Mouse (Mus musculus) kidney, adult 18-20 months (tissue): ENCODE data around the gene Ap1m2.
A peak's percentile ranks its signal among the peaks of the same experiment; 100 is the strongest.

Experiments used
- DNase-seq: peaks from one replicate; pipeline ENCODE4 v3.0.0; 2021

Ap1m2 gene

GRCm38 (mm10) chr9:21312134-21312533 lies at the start of gene Ap1m2:
Ap1m2 (minus strand) TSS chr9:21312337.
- peak; percentile 68 for DNase-seq

- peak; percentile 65 for DNase-seq
Observed at GRCm38 (mm10) chr9:21356981-21357718, 45.0 kb upstream of the Ap1m2 start.

- no peak for DNase-seq
Observed at GRCm38 (mm10) chr9:21354796-21355195, 42.7 kb upstream of the Ap1m2 start.

- DNase-seq, result no peak
Observed at GRCm38 (mm10) chr9:21353373-21353686, 41.2 kb upstream of the Ap1m2 start.

- DNase-seq, result no peak
Observed at GRCm38 (mm10) chr9:21352463-21353372, 40.6 kb upstream of the Ap1m2 start.

- DNase-seq, result no peak
Observed at GRCm38 (mm10) chr9:21351702-21352377, 39.7 kb upstream of the Ap1m2 start.

- DNase-seq, result no peak
Observed at GRCm38 (mm10) chr9:21351178-21351577, 39.0 kb upstream of the Ap1m2 start.

GRCm38 (mm10) chr9:21348152-21348551 lies 36.0 kb upstream of the Ap1m2 start:
- no peak for DNase-seq

GRCm38 (mm10) chr9:21346627-21347365 lies 34.7 kb upstream of the Ap1m2 start:
- no peak for DNase-seq

- DNase-seq, result no peak
Observed at GRCm38 (mm10) chr9:21340411-21340810, 28.3 kb upstream of the Ap1m2 start.

- DNase-seq, result peak; percentile 63
Observed at GRCm38 (mm10) chr9:21337652-21338051, 25.5 kb upstream of the Ap1m2 start.

- no peak for DNase-seq
Observed at GRCm38 (mm10) chr9:21336491-21336890, 24.4 kb upstream of the Ap1m2 start.

- DNase-seq, result no peak
Observed at GRCm38 (mm10) chr9:21335391-21335790, 23.3 kb upstream of the Ap1m2 start.

GRCm38 (mm10) chr9:21334747-21335146 lies 22.6 kb upstream of the Ap1m2 start:
- DNase-seq, result no peak

GRCm38 (mm10) chr9:21333523-21333922 lies 21.4 kb upstream of the Ap1m2 start:
- no peak for DNase-seq

- no peak for DNase-seq
Observed at GRCm38 (mm10) chr9:21332161-21333061, 20.3 kb upstream of the Ap1m2 start.

- no peak for DNase-seq
Observed at GRCm38 (mm10) chr9:21331365-21332140, 19.4 kb upstream of the Ap1m2 start.

- DNase-seq, result no peak
Observed at GRCm38 (mm10) chr9:21329699-21330289, 17.7 kb upstream of the Ap1m2 start.

- DNase-seq, result no peak
Observed at GRCm38 (mm10) chr9:21329041-21329440, 16.9 kb upstream of the Ap1m2 start.

GRCm38 (mm10) chr9:21328041-21328440 lies 15.9 kb upstream of the Ap1m2 start:
- no peak for DNase-seq
